Mouse (Mus musculus): ENCODE results near the gene Rtn1.

- TF ChIP-seq CTCF (IDR thresholded peaks at IDR 0.05; ENCODE audit: insufficient read depth, low read depth, low read length) (no peak), POLR2A (IDR thresholded peaks at IDR 0.05; ENCODE audit: insufficient read depth, low read depth, low read length) (no peak)
These were observed 166.0 kb downstream of the Rtn1 start for GRCm38 (mm10) chr12:72242807-72243206.

Data from olfactory bulb, adult 2 months (tissue).